Mouse (Mus musculus): ENCODE measurements around the gene Capn7.
A peak's percentile ranks its signal among the peaks of the same experiment; 100 is the strongest.

Gene Capn7

GRCm38 (mm10) chr14:31367951-31368350 lies 31.5 kb downstream of the Capn7 start:
- DNase-seq: no peak

- DNase-seq: no peak
Observed at GRCm38 (mm10) chr14:31369377-31369776, 32.9 kb downstream of the Capn7 start.

GRCm38 (mm10) chr14:31374390-31374789 lies 38.0 kb downstream of the Capn7 start:
- no peak for DNase-seq

GRCm38 (mm10) chr14:31376331-31376730 lies 39.9 kb downstream of the Capn7 start:
- DNase-seq: no peak

GRCm38 (mm10) chr14:31382276-31382675 lies 45.8 kb downstream of the Capn7 start:
- DNase-seq: peak; percentile 70

GRCm38 (mm10) chr14:31383470-31384050 lies 47.1 kb downstream of the Capn7 start:
- DNase-seq: peak; percentile 77

- DNase-seq: peak; percentile 84
Observed at GRCm38 (mm10) chr14:31384366-31385323, 48.2 kb downstream of the Capn7 start.

- DNase-seq: peak; percentile 50
Observed at GRCm38 (mm10) chr14:31385406-31385805, 49.0 kb downstream of the Capn7 start.

GRCm38 (mm10) chr14:31385977-31386697 lies 49.7 kb downstream of the Capn7 start:
- DNase-seq: peak; percentile 89

- peak; percentile 81 for DNase-seq
Observed at GRCm38 (mm10) chr14:31387301-31387981, 51.0 kb downstream of the Capn7 start.

- peak; percentile 49 for DNase-seq
Observed at GRCm38 (mm10) chr14:31388086-31388872, 51.8 kb downstream of the Capn7 start.

GRCm38 (mm10) chr14:31389421-31390147 lies 53.1 kb downstream of the Capn7 start:
- peak; percentile 34 for DNase-seq

- DNase-seq: peak; percentile 31
Observed at GRCm38 (mm10) chr14:31392300-31392699, 55.9 kb downstream of the Capn7 start.

- DNase-seq: peak; percentile 55
Observed at GRCm38 (mm10) chr14:31392873-31393545, 56.6 kb downstream of the Capn7 start.

- no peak for DNase-seq
Observed at GRCm38 (mm10) chr14:31393546-31393890, 57.1 kb downstream of the Capn7 start.

- peak; percentile 79 for DNase-seq
Observed at GRCm38 (mm10) chr14:31393936-31394630, 57.6 kb downstream of the Capn7 start.

- no peak for DNase-seq
Observed at GRCm38 (mm10) chr14:31394822-31395532, 58.5 kb downstream of the Capn7 start.

GRCm38 (mm10) chr14:31395629-31396199 lies 59.3 kb downstream of the Capn7 start:
- no peak for DNase-seq

- DNase-seq: no peak
Observed at GRCm38 (mm10) chr14:31396428-31396827, 60.0 kb downstream of the Capn7 start.
